Mouse (Mus musculus): Measurements from ENCODE around the gene Lca5. TPM values are rescaled to one million over a fixed set of nuclear protein-coding genes. Genes with fewer than 3 reads are reported as not detected.

Lca5 gene
- 0.63 TPM for polyA plus RNA-seq (2014; fragmentation: Illumina TruSeq; extraction: RNeasy Lipid Tissue Mini Kit (QIAGEN cat#74804); ENCODE audit: low replicate concordance)

GRCm38 (mm10) chr9:83440392-83441357, at the start of gene Lca5:
Gene Lca5 (minus strand): TSS chr9:83441127.

Other genes starting within 250 kb of the Lca5 start
- gene Sh3bgrl2, start 107.2 kb upstream of the Lca5 start, polyA plus RNA-seq (2014; fragmentation: Illumina TruSeq; extraction: RNeasy Lipid Tissue Mini Kit (QIAGEN cat#74804); ENCODE audit: low replicate concordance) = 25.4 TPM

All from small intestine, adult 10 weeks (tissue).